Mouse (Mus musculus) heart, embryonic 12.5 days (tissue): ENCODE data around the gene Cntn4. TPM values are rescaled to one million over a fixed set of nuclear protein-coding genes. Genes with fewer than 3 reads are reported as not detected.

ENCODE experiments used
- ATAC-seq: fragments of 200-750 bp; cut with Nextera tagmentation; 2 replicates; pipeline ENCODE4 v1.8.0; 2017; ENCODE audit warnings: moderate TSS enrichment, moderate library complexity; ENCODE audit not compliant: insufficient number of reproducible peaks, low FRiP score
- H3K27ac ChIP-seq: fragments of 300-500 bp; sonication (generic); 2 replicates; pipeline ENCODE4 v1.5.1; 2016; ENCODE audit warnings: mild to moderate bottlenecking, moderate library complexity; ENCODE audit not compliant: poor library complexity, severe bottlenecking
- H3K27me3 ChIP-seq: fragments of 300-500 bp; sonication (generic); replicated peaks from 2 replicates; pipeline ENCODE4 v1.6.1; 2016; ENCODE audit warnings: mild to moderate bottlenecking, moderate library complexity
- H3K36me3 ChIP-seq: fragments of 300-500 bp; sonication (generic); 2 replicates; pipeline ENCODE4 v1.6.1; 2016; ENCODE audit warnings: mild to moderate bottlenecking, moderate library complexity
- H3K4me1 ChIP-seq: fragments of 300-500 bp; sonication (generic); replicated peaks from 2 replicates; pipeline ENCODE4 v1.6.1; 2016; ENCODE audit warnings: mild to moderate bottlenecking
- H3K4me2 ChIP-seq: fragments of 300-500 bp; sonication (generic); 2 replicates; pipeline ENCODE4 v1.6.1; 2016; ENCODE audit warnings: mild to moderate bottlenecking, moderate library complexity
- H3K4me3 ChIP-seq: fragments of 300-500 bp; sonication (generic); 2 replicates; pipeline ENCODE4 v1.5.1; 2016; ENCODE audit warnings: mild to moderate bottlenecking
- H3K9ac ChIP-seq: fragments of 300-500 bp; sonication (generic); 2 replicates; pipeline ENCODE4 v1.6.1; 2016; ENCODE audit warnings: mild to moderate bottlenecking, moderate library complexity
- H3K9me3 ChIP-seq: fragments of 300-500 bp; sonication (generic); replicated peaks from 2 replicates; pipeline ENCODE4 v1.6.1; 2016; ENCODE audit warnings: mild to moderate bottlenecking, moderate library complexity
- WGBS: fragments of 180-500 bp; shearing (Covaris S2); methylation state at CpG from one replicate; pipeline ENCODE4 v1.1.7; 2016; 5-methylcytosine and 5-hydroxymethylcytosine counted together
- polyA plus RNA-seq: library from polyadenylated mRNA; unstranded; fragments of >200 nt; fragmentation: Nextera tagmentation; extraction: Ambion mirVana; gene quantifications from 2 replicates; pipeline ENCODE4 v1.2.1, GENCODE M21; 2016

Cntn4 gene
- polyA plus RNA-seq = 1.9 and 2.2 TPM in 2 replicates

- H3K9ac ChIP-seq = no peak within 1 kb of the TSS; the same call in 1 of the 2 replicates
- no peak for ATAC-seq
- peaks cover 47% of the 10 kb centered on the region for H3K27me3 ChIP-seq
These were observed at the start of gene Cntn4 for GRCm38 (mm10) chr6:105677149-105678031. Gene Cntn4, plus strand, starts transcription at chr6:105677660.

GRCm38 (mm10) chr6:105674276-105674675 is 3.2 kb upstream of the Cntn4 start:
- no peak for ATAC-seq
- peaks cover 32% of the 10 kb centered on the region for H3K27me3 ChIP-seq
- no peak overlapping the region for H3K4me2 ChIP-seq
- no peak overlapping the region for H3K27ac ChIP-seq
- 0 out of 2 replicates have a peak, but pooled peaks cover 7% of the 10 kb centered on the region for H3K4me1 ChIP-seq
- H3K4me3 ChIP-seq = no peak overlapping the region
- H3K9me3 ChIP-seq = 0 out of 2 replicates have a peak, but pooled peaks cover 4% of the 10 kb centered on the region
- no peak overlapping the region for H3K9ac ChIP-seq
- H3K36me3 ChIP-seq = no peaks in the 10 kb centered on the region
- WGBS = 64% methylated on average over 4 of the region's 4 CpGs

More at GRCm38 (mm10) chr6:105677149-105678031, at the start of gene Cntn4:
- H3K4me3 ChIP-seq = peak within 1 kb of the TSS; percentile 34
- H3K4me1 ChIP-seq = 0 out of 2 replicates have a peak, but pooled peaks cover 7% of the 10 kb centered on the region
- no peak within 1 kb of the TSS for H3K27ac ChIP-seq
- no peaks in the 10 kb centered on the region for H3K9me3 ChIP-seq
- 3% methylated on average over 40 of the region's 40 CpGs for WGBS
- peak within 1 kb of the TSS; percentile 78 for H3K4me2 ChIP-seq
- no peaks in the 10 kb centered on the region for H3K36me3 ChIP-seq

GRCm38 (mm10) chr6:105675099-105675498 is 2.4 kb upstream of the Cntn4 start:
- Histone ChIP-seq H3K4me3 (no peak overlapping the region), H3K4me2 (no peak overlapping the region), H3K9me3 (0 out of 2 replicates have a peak, but pooled peaks cover 2% of the 10 kb centered on the region), H3K27me3 (peaks cover 38% of the 10 kb centered on the region), H3K27ac (no peak overlapping the region), H3K36me3 (no peaks in the 10 kb centered on the region), H3K9ac (no peak overlapping the region), H3K4me1 (0 out of 2 replicates have a peak, but pooled peaks cover 7% of the 10 kb centered on the region)
- WGBS = 36% methylated on average over 3 of the region's 3 CpGs
- no peak for ATAC-seq

- Histone ChIP-seq H3K4me3 (no peak overlapping the region), H3K27me3 (peaks cover 47% of the 10 kb centered on the region), H3K36me3 (no peaks in the 10 kb centered on the region), H3K4me2 (peak overlapping the region; percentile 78), H3K4me1 (0 out of 2 replicates have a peak, but pooled peaks cover 7% of the 10 kb centered on the region), H3K9ac (no peak overlapping the region), H3K27ac (no peak overlapping the region), H3K9me3 (no peaks in the 10 kb centered on the region)
- ATAC-seq = no peak
- 31% methylated on average over 5 of the region's 5 CpGs for WGBS
These were observed 823 bp upstream of the Cntn4 start for GRCm38 (mm10) chr6:105676637-105677036.

- 0 out of 2 replicates have a peak, but pooled peaks cover 7% of the 10 kb centered on the region for H3K4me1 ChIP-seq
- peaks cover 47% of the 10 kb centered on the region for H3K27me3 ChIP-seq
- no peak overlapping the region for H3K9ac ChIP-seq
- H3K9me3 ChIP-seq = no peaks in the 10 kb centered on the region
- WGBS = 11% methylated on average over 5 of the region's 5 CpGs
- H3K4me2 ChIP-seq = peak overlapping the region; percentile 3
- H3K27ac ChIP-seq = no peak overlapping the region
- ATAC-seq = no peak
- H3K4me3 ChIP-seq = no peak overlapping the region
- no peaks in the 10 kb centered on the region for H3K36me3 ChIP-seq
These were observed 1.3 kb downstream of the Cntn4 start for GRCm38 (mm10) chr6:105678778-105679177.

GRCm38 (mm10) chr6:105681496-105681895 is 4.0 kb downstream of the Cntn4 start:
- no peak for ATAC-seq

GRCm38 (mm10) chr6:105683251-105683650 is 5.8 kb downstream of the Cntn4 start:
- no peak overlapping the region for H3K4me3 ChIP-seq
- H3K27me3 ChIP-seq = peaks cover 26% of the 10 kb centered on the region
- no peaks in the 10 kb centered on the region for H3K36me3 ChIP-seq
- H3K4me1 ChIP-seq = no peaks in the 10 kb centered on the region
- no peak overlapping the region for H3K4me2 ChIP-seq
- no peak overlapping the region for H3K9ac ChIP-seq
- no peak overlapping the region for H3K27ac ChIP-seq
- ATAC-seq = no peak
- WGBS = 81% methylated on average over 5 of the region's 5 CpGs
- H3K9me3 ChIP-seq = no peaks in the 10 kb centered on the region

More at GRCm38 (mm10) chr6:105681496-105681895, 4.0 kb downstream of the Cntn4 start:
- Histone ChIP-seq H3K9ac (no peak overlapping the region), H3K4me2 (no peak overlapping the region), H3K4me1 (0 out of 2 replicates have a peak, but pooled peaks cover 7% of the 10 kb centered on the region), H3K9me3 (no peaks in the 10 kb centered on the region), H3K36me3 (no peaks in the 10 kb centered on the region), H3K27ac (no peak overlapping the region), H3K27me3 (peaks cover 42% of the 10 kb centered on the region), H3K4me3 (no peak overlapping the region)
- WGBS = 52% methylated on average over 2 of the region's 2 CpGs

GRCm38 (mm10) chr6:105684123-105684522 is 6.7 kb downstream of the Cntn4 start:
- Histone ChIP-seq H3K27ac (no peak overlapping the region), H3K9ac (no peak overlapping the region), H3K9me3 (no peaks in the 10 kb centered on the region), H3K36me3 (no peaks in the 10 kb centered on the region), H3K4me1 (no peaks in the 10 kb centered on the region), H3K4me2 (no peak overlapping the region), H3K4me3 (no peak overlapping the region), H3K27me3 (peaks cover 17% of the 10 kb centered on the region)
- ATAC-seq = no peak
- WGBS = 50% methylated on average over 4 of the region's 4 CpGs

- Histone ChIP-seq H3K27me3 (no peaks in the 10 kb centered on the region), H3K4me3 (no peak overlapping the region), H3K9ac (no peak overlapping the region), H3K36me3 (no peaks in the 10 kb centered on the region), H3K4me2 (no peak overlapping the region), H3K9me3 (no peaks in the 10 kb centered on the region), H3K27ac (no peak overlapping the region), H3K4me1 (no peaks in the 10 kb centered on the region)
- ATAC-seq = no peak
These were observed 10.7 kb downstream of the Cntn4 start for GRCm38 (mm10) chr6:105688195-105688594.

GRCm38 (mm10) chr6:105742026-105742425 is 64.6 kb downstream of the Cntn4 start:
- no peak overlapping the region for H3K4me2 ChIP-seq
- H3K9ac ChIP-seq = no peak overlapping the region
- H3K36me3 ChIP-seq = no peaks in the 10 kb centered on the region
- H3K27me3 ChIP-seq = no peaks in the 10 kb centered on the region
- ATAC-seq = no peak
- no peaks in the 10 kb centered on the region for H3K9me3 ChIP-seq
- no peaks in the 10 kb centered on the region for H3K4me1 ChIP-seq
- 24% methylated on average over 6 of the region's 6 CpGs for WGBS
- no peak overlapping the region for H3K4me3 ChIP-seq
- no peak overlapping the region for H3K27ac ChIP-seq

GRCm38 (mm10) chr6:105780616-105781015 is 103.2 kb downstream of the Cntn4 start:
- H3K4me2 ChIP-seq = no peak overlapping the region
- WGBS = 69% methylated on average over 1 of the region's 1 CpGs
- no peaks in the 10 kb centered on the region for H3K27me3 ChIP-seq
- H3K36me3 ChIP-seq = no peaks in the 10 kb centered on the region
- no peaks in the 10 kb centered on the region for H3K9me3 ChIP-seq
- H3K27ac ChIP-seq = no peak overlapping the region
- no peak for ATAC-seq
- H3K4me3 ChIP-seq = no peak overlapping the region
- H3K9ac ChIP-seq = no peak overlapping the region
- H3K4me1 ChIP-seq = no peaks in the 10 kb centered on the region
